Mouse (Mus musculus) heart, postnatal 36 days (tissue): ENCODE measurements at regions not wholly inside any gene's neighbourhood (a gene's known extent, or its start where the extent isn't known, plus 50 kb on each side); places are given as distances from the start of the nearest gene placed in this dataset.

ENCODE experiments used
- DNase-seq, 2 experiments: peaks; one replicate each; pipeline ENCODE4 v3.0.0; 2021 to 2022
- intact Hi-C: fragments of 180-260 bp; cut with DNase I; formaldehyde crosslinking; loops from one replicate; pipeline ENCODE4 v1.15.1; 2025

- intact Hi-C loops = no loop called here
- no peak for DNase-seq
Observed at GRCm38 (mm10) chr3:34470721-34471120, 179.5 kb upstream of the Sox2 start.

- no peak for DNase-seq
Observed at GRCm38 (mm10) chr3:34469946-34470345, 180.3 kb upstream of the Sox2 start.

GRCm38 (mm10) chr3:34466312-34466711 is 183.9 kb upstream of the Sox2 start:
- no peak for DNase-seq
- intact Hi-C loops = no loop called here

More at GRCm38 (mm10) chr3:34469946-34470345, 180.3 kb upstream of the Sox2 start:
- intact Hi-C loops = no loop called here

- intact Hi-C loops = no loop called here
Observed at GRCm38 (mm10) chr3:34465040-34465831, 185.0 kb upstream of the Sox2 start.

GRCm38 (mm10) chr3:34458766-34459165 is 191.4 kb upstream of the Sox2 start:
- no peak for DNase-seq
- intact Hi-C loops = no loop called here

More at GRCm38 (mm10) chr3:34465040-34465831, 185.0 kb upstream of the Sox2 start:
- DNase-seq = no peak

GRCm38 (mm10) chr3:34457821-34458220 is 192.4 kb upstream of the Sox2 start:
- intact Hi-C loops = no loop called here
- no peak for DNase-seq

- intact Hi-C loops = no loop called here
- peak; percentile 11 to 12 for DNase-seq
Observed at GRCm38 (mm10) chr3:34456488-34457433, 193.4 kb upstream of the Sox2 start.

GRCm38 (mm10) chr3:34454026-34454624 is 196.1 kb upstream of the Sox2 start:
- DNase-seq = no peak
- intact Hi-C loops = no loop called here

- intact Hi-C loops = no loop called here
- no peak for DNase-seq
Observed at GRCm38 (mm10) chr3:34445354-34445753, 204.9 kb upstream of the Sox2 start.

- intact Hi-C loops = no loop called here
- no peak for DNase-seq
Observed at GRCm38 (mm10) chr3:34444802-34445201, 205.4 kb upstream of the Sox2 start.

GRCm38 (mm10) chr3:34443731-34444628 is 206.2 kb upstream of the Sox2 start:
- intact Hi-C loops = no loop called here

GRCm38 (mm10) chr3:34443307-34443706 is 206.9 kb upstream of the Sox2 start:
- DNase-seq = no peak
- intact Hi-C loops = no loop called here

More at GRCm38 (mm10) chr3:34443731-34444628, 206.2 kb upstream of the Sox2 start:
- DNase-seq = no peak

GRCm38 (mm10) chr3:34441792-34442191 is 208.4 kb upstream of the Sox2 start:
- intact Hi-C loops = no loop called here

GRCm38 (mm10) chr3:34441266-34441665 is 208.9 kb upstream of the Sox2 start:
- no peak for DNase-seq
- intact Hi-C loops = no loop called here

More at GRCm38 (mm10) chr3:34441792-34442191, 208.4 kb upstream of the Sox2 start:
- DNase-seq = no peak

GRCm38 (mm10) chr3:34434901-34435300 is 215.3 kb upstream of the Sox2 start:
- no peak for DNase-seq
- intact Hi-C loops = no loop called here

- intact Hi-C loops = no loop called here
- no peak for DNase-seq
Observed at GRCm38 (mm10) chr3:34427967-34428366, 222.2 kb upstream of the Sox2 start.

- intact Hi-C loops = no loop called here
- DNase-seq = no peak
Observed at GRCm38 (mm10) chr3:34427495-34427894, 222.7 kb upstream of the Sox2 start.

- intact Hi-C loops = no loop called here
Observed at GRCm38 (mm10) chr3:34426955-34427354, 223.2 kb upstream of the Sox2 start.

GRCm38 (mm10) chr3:34411915-34412306 is 238.3 kb upstream of the Sox2 start:
- no peak for DNase-seq
- intact Hi-C loops = no loop called here

More at GRCm38 (mm10) chr3:34426955-34427354, 223.2 kb upstream of the Sox2 start:
- DNase-seq = no peak
